Mouse (Mus musculus): ENCODE data around the gene Zfp654.
"Not testable (repeated sequence)": the region's sequence is repeated elsewhere in the genome, so short reads cannot be mapped to it uniquely, and the experiment has no call there.

Zfp654 gene

GRCm38 (mm10) chr16:64851563-64852362 is at the start of gene Zfp654, which contains the start of gene Cggbp1:
Zfp654 (minus strand) TSS chr16:64851652.
Cggbp1 (plus strand) TSS chr16:64851996.
- peak; percentile 99 to 100 for DNase-seq (ENCODE audit: low spot score in 2 of 2)

GRCm38 (mm10) chr16:64899084-64899483 is 47.6 kb upstream of the Zfp654 start:
- DNase-seq (ENCODE audit: low spot score in 2 of 2): peak in 1 of 2 experiments; percentile 44

- DNase-seq (ENCODE audit: low spot score in 2 of 2): no peak
These were observed 38.0 kb upstream of the Zfp654 start for GRCm38 (mm10) chr16:64889496-64889895.

- DNase-seq (ENCODE audit: low spot score in 2 of 2): no peak
These were observed 34.1 kb upstream of the Zfp654 start for GRCm38 (mm10) chr16:64885547-64885946.

- no peak for DNase-seq (ENCODE audit: low spot score in 2 of 2)
These were observed 33.7 kb upstream of the Zfp654 start for GRCm38 (mm10) chr16:64885142-64885541.

- no peak for DNase-seq (ENCODE audit: low spot score in 2 of 2)
These were observed 33.0 kb upstream of the Zfp654 start for GRCm38 (mm10) chr16:64884420-64884838.

GRCm38 (mm10) chr16:64883896-64884295 is 32.4 kb upstream of the Zfp654 start:
- DNase-seq (ENCODE audit: low spot score in 2 of 2): no peak

GRCm38 (mm10) chr16:64881442-64881841 is 30.0 kb upstream of the Zfp654 start:
- no peak for DNase-seq (ENCODE audit: low spot score in 2 of 2)

- DNase-seq (ENCODE audit: low spot score in 2 of 2): no peak
These were observed 29.5 kb upstream of the Zfp654 start for GRCm38 (mm10) chr16:64880986-64881385.

- DNase-seq (ENCODE audit: low spot score in 2 of 2): no peak
These were observed 28.3 kb upstream of the Zfp654 start for GRCm38 (mm10) chr16:64879735-64880134.

- DNase-seq (ENCODE audit: low spot score in 2 of 2): no peak
These were observed 27.2 kb upstream of the Zfp654 start for GRCm38 (mm10) chr16:64878611-64879132.

- no peak for DNase-seq (ENCODE audit: low spot score in 2 of 2)
These were observed 25.9 kb upstream of the Zfp654 start for GRCm38 (mm10) chr16:64877314-64877713.

- no peak for DNase-seq (ENCODE audit: low spot score in 2 of 2)
These were observed 25.3 kb upstream of the Zfp654 start for GRCm38 (mm10) chr16:64876631-64877265.

GRCm38 (mm10) chr16:64875822-64876221 is 24.4 kb upstream of the Zfp654 start:
- no peak for DNase-seq (ENCODE audit: low spot score in 2 of 2)

GRCm38 (mm10) chr16:64875384-64875783 is 23.9 kb upstream of the Zfp654 start:
- no peak for DNase-seq (ENCODE audit: low spot score in 2 of 2)

- peak; percentile 46 to 61 for DNase-seq (ENCODE audit: low spot score in 2 of 2)
These were observed 22.2 kb upstream of the Zfp654 start for GRCm38 (mm10) chr16:64873416-64874305.

- no peak for DNase-seq (ENCODE audit: low spot score in 2 of 2)
These were observed 21.4 kb upstream of the Zfp654 start for GRCm38 (mm10) chr16:64872841-64873240.

- no peak for DNase-seq (ENCODE audit: low spot score in 2 of 2)
These were observed 20.8 kb upstream of the Zfp654 start for GRCm38 (mm10) chr16:64872296-64872695.

GRCm38 (mm10) chr16:64869621-64870020 is 18.2 kb upstream of the Zfp654 start:
- DNase-seq (ENCODE audit: low spot score in 2 of 2): no peak

- no peak for DNase-seq (ENCODE audit: low spot score in 2 of 2)
These were observed 17.2 kb upstream of the Zfp654 start for GRCm38 (mm10) chr16:64868613-64869012.

GRCm38 (mm10) chr16:64865841-64866240 is 14.4 kb upstream of the Zfp654 start:
- DNase-seq (ENCODE audit: low spot score in 2 of 2): not testable (repeated sequence)

GRCm38 (mm10) chr16:64856946-64857345 is 5.5 kb upstream of the Zfp654 start:
- DNase-seq (ENCODE audit: low spot score in 2 of 2): no peak

Data from thymus, postnatal 10 days (tissue).